In the genomic region with DNA sequence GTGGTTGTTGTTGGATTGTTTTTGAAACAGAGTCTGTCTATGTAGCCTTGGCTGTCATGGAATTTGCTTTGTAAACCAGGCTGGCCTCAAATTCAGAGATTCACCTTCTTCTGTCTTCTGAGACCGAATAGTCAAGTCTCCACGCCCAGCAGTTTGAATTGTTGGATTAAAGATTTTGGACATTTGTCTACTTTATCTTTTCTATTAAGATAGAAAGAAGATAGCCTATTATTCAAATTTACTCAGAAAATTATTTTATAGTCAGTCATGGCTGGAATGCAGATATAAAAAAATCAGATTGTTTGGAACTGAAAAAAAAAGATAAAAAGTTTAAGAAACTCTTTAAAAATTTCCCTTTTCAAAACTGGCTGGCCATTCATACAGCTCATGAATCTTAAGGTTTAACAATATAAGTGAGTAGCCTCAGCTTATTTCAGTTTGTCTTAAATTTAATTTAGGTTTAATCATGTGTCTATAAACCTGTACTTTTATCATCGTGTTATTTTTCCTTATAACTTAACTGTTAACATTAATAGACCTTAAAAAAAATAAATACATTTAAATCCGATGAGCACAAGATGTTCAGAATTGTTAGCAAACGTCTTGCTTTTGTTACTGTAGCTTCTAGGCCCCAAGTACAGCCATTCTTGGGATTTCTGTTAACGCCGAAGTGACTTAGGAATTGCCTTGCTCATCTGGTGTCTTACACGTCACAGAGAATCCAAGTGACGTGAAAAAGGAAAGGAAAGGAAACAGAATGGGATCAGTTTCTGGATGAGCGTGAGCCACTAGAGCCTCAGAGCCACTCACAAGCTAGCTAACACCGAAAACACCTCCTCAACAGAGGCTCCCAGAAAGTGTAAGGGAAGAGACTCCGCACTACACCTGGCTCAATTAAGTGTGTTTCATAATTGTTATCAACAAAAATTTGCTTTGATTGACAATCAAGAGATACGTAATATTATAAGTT, we compare ENCODE assay signal across 10 mouse cellular contexts. TPM values are rescaled to one million over a fixed set of nuclear protein-coding genes. Genes with fewer than 3 reads are reported as not detected.
DNase-seq lines count a peak whose midpoint lies in the region; ATAC-seq lines count a peak whose summit lies in the region.
"Not testable (repeated sequence)": the region's sequence is repeated elsewhere in the genome, so short reads cannot be mapped to it uniquely, and the experiment has no call there.
"Had no signal": no experiment of that assay in that cellular context is flagged by ENCODE, and none has a peak within 500 bp of the region (broad histone marks: within the 10 kb centered on the region; RNA-seq: fewer than 3 reads in every experiment).

No protein-coding gene starts in this region.

- H3K4me3 ChIP-seq in forebrain, embryonic 10.5 days; heart, embryonic 11.5 days (ENCODE audit: low read depth, low read length); hindbrain, embryonic 14.5 days (replicated peaks; ENCODE audit: low read length); kidney, embryonic 16.5 days (ENCODE audit: low read length); liver, embryonic 12.5 days; midbrain, embryonic 12.5 days; stomach, embryonic 14.5 days (ENCODE audit: low read depth, low read length): not testable (repeated sequence)

- peak; percentile 77 for ATAC-seq in heart, embryonic 11.5 days (replicated peaks; ENCODE audit: insufficient number of reproducible peaks, low FRiP score, low TSS enrichment)
- ATAC-seq in hindbrain, embryonic 14.5 days (ENCODE audit: low FRiP score), result peak; percentile 91
- ATAC-seq in kidney, embryonic 16.5 days (ENCODE audit: low FRiP score, low TSS enrichment), result peak; percentile 70; the same call in 1 of the 2 replicates
- ATAC-seq in liver, embryonic 12.5 days, result peak; percentile 60
- ATAC-seq in midbrain, embryonic 12.5 days (ENCODE audit: low FRiP score, low read depth), result peak; percentile 85
- ATAC-seq in stomach, embryonic 14.5 days (ENCODE audit: insufficient number of reproducible peaks, insufficient read depth, low FRiP score, low read depth), result peak; percentile 71

- WGBS in forebrain, embryonic 10.5 days, result 71% methylated on average over 13 of the region's 13 CpGs
- WGBS in heart, embryonic 11.5 days (ENCODE audit: insufficient replicate concordance), result 65% methylated on average over 13 of the region's 13 CpGs
- 73% methylated on average over 13 of the region's 13 CpGs for whole genome bisulfite sequencing in hindbrain, embryonic 14.5 days
- 70% methylated on average over 13 of the region's 13 CpGs for WGBS in kidney, embryonic 16.5 days
- WGBS in liver, embryonic 12.5 days (ENCODE audit: insufficient replicate concordance), result 53% methylated on average over 13 of the region's 13 CpGs
- WGBS in midbrain, embryonic 12.5 days, result 68% methylated on average over 13 of the region's 13 CpGs
- WGBS in stomach, embryonic 14.5 days, result 67% methylated on average over 13 of the region's 13 CpGs

- peaks cover 42% of the 10 kb centered on the region for H3K9me3 ChIP-seq in forebrain, embryonic 10.5 days
- not testable (repeated sequence) for H3K9me3 ChIP-seq in heart, embryonic 11.5 days (replicated peaks; ENCODE audit: control insufficient read depth, low read length); kidney, embryonic 16.5 days (ENCODE audit: low read length); liver, embryonic 12.5 days (replicated peaks); stomach, embryonic 14.5 days (ENCODE audit: control insufficient read depth, low read depth, low read length)
- H3K9me3 ChIP-seq in hindbrain, embryonic 14.5 days (ENCODE audit: control insufficient read depth, low read length), result peaks cover 23% of the 10 kb centered on the region
- peaks cover 19% of the 10 kb centered on the region for H3K9me3 ChIP-seq in midbrain, embryonic 12.5 days

- not testable (repeated sequence) for H3K4me1 ChIP-seq in forebrain, embryonic 10.5 days; heart, embryonic 11.5 days (ENCODE audit: control insufficient read depth, insufficient read depth, low read length); hindbrain, embryonic 14.5 days (replicated peaks; ENCODE audit: control insufficient read depth, insufficient read depth, low read length); kidney, embryonic 16.5 days (ENCODE audit: insufficient read depth, low read length); liver, embryonic 12.5 days; midbrain, embryonic 12.5 days; stomach, embryonic 14.5 days (ENCODE audit: control insufficient read depth, insufficient read depth, low read length)

- H3K27me3 ChIP-seq in forebrain, embryonic 10.5 days (ENCODE audit: poor library complexity, severe bottlenecking); heart, embryonic 11.5 days (ENCODE audit: control insufficient read depth, insufficient read depth, low read length); hindbrain, embryonic 14.5 days (ENCODE audit: control insufficient read depth, insufficient read depth, low read length); kidney, embryonic 16.5 days (ENCODE audit: insufficient read depth, low read length); liver, embryonic 12.5 days (replicated peaks); midbrain, embryonic 12.5 days; stomach, embryonic 14.5 days (ENCODE audit: control insufficient read depth, insufficient read depth, low read length): not testable (repeated sequence)

- not testable (repeated sequence) for H3K4me2 ChIP-seq in heart, embryonic 11.5 days; hindbrain, embryonic 14.5 days (replicated peaks); kidney, embryonic 16.5 days (replicated peaks; ENCODE audit: low read depth, low read length); liver, embryonic 12.5 days; midbrain, embryonic 12.5 days (replicated peaks); stomach, embryonic 14.5 days (replicated peaks; ENCODE audit: low read depth, low read length)

- H3K27ac ChIP-seq in forebrain, embryonic 10.5 days; heart, embryonic 11.5 days (ENCODE audit: low read depth, low read length); hindbrain, embryonic 14.5 days; kidney, embryonic 16.5 days (ENCODE audit: low read length); liver, embryonic 12.5 days; midbrain, embryonic 12.5 days (replicated peaks); stomach, embryonic 14.5 days (ENCODE audit: low read length): not testable (repeated sequence)

- not testable (repeated sequence) for H3K36me3 ChIP-seq in forebrain, embryonic 10.5 days (replicated peaks); heart, embryonic 11.5 days (ENCODE audit: control insufficient read depth, insufficient read depth, low read length); hindbrain, embryonic 14.5 days (replicated peaks; ENCODE audit: control insufficient read depth, insufficient read depth); kidney, embryonic 16.5 days (ENCODE audit: insufficient read depth, low read length); liver, embryonic 12.5 days; midbrain, embryonic 12.5 days; stomach, embryonic 14.5 days (ENCODE audit: control insufficient read depth, insufficient read depth, low read length)

- H3K9ac ChIP-seq in heart, embryonic 11.5 days (ENCODE audit: low read depth, low read length); hindbrain, embryonic 14.5 days; kidney, embryonic 16.5 days (replicated peaks; ENCODE audit: low read length); liver, embryonic 12.5 days; midbrain, embryonic 12.5 days (replicated peaks); stomach, embryonic 14.5 days (replicated peaks; ENCODE audit: low read depth, low read length): not testable (repeated sequence)

- DNase-seq in MN1 (ENCODE audit: low spot score), result peak; percentile 24
- peak; percentile 23 for DNase-seq in forebrain, embryonic 10.5 days (ENCODE audit: extremely low spot score, low spot score)
- peak; percentile 24 for DNase-seq in hindbrain, embryonic 14.5 days (ENCODE audit: low spot score)

RNA-seq across cellular contexts. Expression of a gene that starts 23.4 kb away (rescaled TPM):
- not detected in 2 replicates for polyA plus RNA-seq in forebrain, embryonic 10.5 days (2016; fragmentation: Nextera tagmentation; extraction: Ambion mirVana)
- polyA plus RNA-seq in heart, embryonic 11.5 days (2014; fragmentation: Nextera tagmentation; extraction: Ambion mirVana), result not detected in 2 replicates
- polyA plus RNA-seq in hindbrain, embryonic 14.5 days (2014; fragmentation: Nextera tagmentation; extraction: Ambion mirVana), result not detected in 2 replicates
- not detected in 2 replicates for polyA plus RNA-seq in kidney, embryonic 16.5 days (2015; fragmentation: Nextera tagmentation; extraction: Ambion mirVana)
- polyA plus RNA-seq in liver, embryonic 12.5 days (2016; fragmentation: Nextera tagmentation; extraction: Ambion mirVana), result not detected in 2 replicates
- polyA plus RNA-seq in midbrain, embryonic 12.5 days (2016; fragmentation: Nextera tagmentation; extraction: Ambion mirVana), result not detected in 2 replicates
- not detected in 2 replicates for polyA plus RNA-seq in stomach, embryonic 14.5 days (2014; fragmentation: Nextera tagmentation; extraction: Ambion mirVana)
- polyA plus RNA-seq: midbrain, embryonic 16.5 days; urinary bladder, adult 2 months had no signal

RNA-seq across cellular contexts. Expression of a gene that starts 33.8 kb away (rescaled TPM):
- not detected in 2 replicates for polyA plus RNA-seq in forebrain, embryonic 10.5 days (2016; fragmentation: Nextera tagmentation; extraction: Ambion mirVana)
- 0.14 TPM in 1 of 2 replicates, not detected in the other for polyA plus RNA-seq in heart, embryonic 11.5 days (2014; fragmentation: Nextera tagmentation; extraction: Ambion mirVana)
- not detected in 2 replicates for polyA plus RNA-seq in hindbrain, embryonic 14.5 days (2014; fragmentation: Nextera tagmentation; extraction: Ambion mirVana)
- not detected in 2 replicates for polyA plus RNA-seq in kidney, embryonic 16.5 days (2015; fragmentation: Nextera tagmentation; extraction: Ambion mirVana)
- not detected in 2 replicates for polyA plus RNA-seq in liver, embryonic 12.5 days (2016; fragmentation: Nextera tagmentation; extraction: Ambion mirVana)
- polyA plus RNA-seq in midbrain, embryonic 12.5 days (2016; fragmentation: Nextera tagmentation; extraction: Ambion mirVana), result not detected in 2 replicates
- polyA plus RNA-seq in stomach, embryonic 14.5 days (2014; fragmentation: Nextera tagmentation; extraction: Ambion mirVana), result not detected in 2 replicates
- polyA plus RNA-seq: midbrain, embryonic 16.5 days; urinary bladder, adult 2 months had no signal
